Mouse (Mus musculus) heart, embryonic 14.5 days (tissue): ENCODE results near the gene Slc24a2. TPM values are rescaled to one million over a fixed set of nuclear protein-coding genes. Genes with fewer than 3 reads are reported as not detected.

Experiments used
- ATAC-seq: fragments of 200-750 bp; cut with Nextera tagmentation; 2 replicates; pipeline ENCODE4 v1.8.0; 2017; ENCODE audit warnings: low read depth, moderate TSS enrichment; ENCODE audit not compliant: insufficient number of reproducible peaks, insufficient read depth, low FRiP score
- H3K27ac ChIP-seq, 2 experiments: fragments of 200-500 bp in 1 of 2; fragments of 300-500 bp in 1 of 2; sonication (generic) in 1 of 2; replicated peaks in 1 of 2; 2 replicates each; pipeline ENCODE4 v1.5.1; 2012 to 2014; ENCODE audit warnings: low read depth in 2 of 2, low read length in 2 of 2, control low read depth in 1 of 2, mild to moderate bottlenecking in 1 of 2, mixed read lengths in 1 of 2; ENCODE audit not compliant: control insufficient read depth in 1 of 2, insufficient read depth in 1 of 2
- H3K27me3 ChIP-seq: fragments of 300-500 bp; sonication (generic); 2 replicates; pipeline ENCODE4 v1.6.1; 2014; ENCODE audit warnings: mild to moderate bottlenecking, low read length, control low read depth; ENCODE audit not compliant: control insufficient read depth, insufficient read depth
- H3K36me3 ChIP-seq: fragments of 300-500 bp; sonication (generic); 2 replicates; pipeline ENCODE4 v1.6.1; 2014; ENCODE audit warnings: mild to moderate bottlenecking, control low read depth, low read length, mixed read lengths; ENCODE audit not compliant: control insufficient read depth, insufficient read depth
- H3K4me1 ChIP-seq, 2 experiments: fragments of 200-500 bp in 1 of 2; fragments of 300-500 bp in 1 of 2; sonication (generic) in 1 of 2; 2 replicates each; pipeline ENCODE4 v1.6.1; 2012 to 2014; ENCODE audit warnings: low read length in 2 of 2, control low read depth in 1 of 2, mixed read lengths in 1 of 2; ENCODE audit not compliant: control insufficient read depth in 2 of 2, insufficient read depth in 2 of 2
- H3K4me2 ChIP-seq: fragments of 300-500 bp; sonication (generic); 2 replicates; pipeline ENCODE4 v1.6.1; 2014; ENCODE audit warnings: mild to moderate bottlenecking, low read length
- H3K4me3 ChIP-seq, 2 experiments: fragments of 200-500 bp in 1 of 2; fragments of 300-500 bp in 1 of 2; sonication (generic) in 1 of 2; 2 replicates each; pipeline ENCODE4 v1.5.1; 2012 to 2014; ENCODE audit warnings: low read length in 2 of 2, mild to moderate bottlenecking in 2 of 2, control low read depth in 1 of 2, low read depth in 1 of 2, moderate library complexity in 1 of 2; ENCODE audit not compliant: control insufficient read depth in 1 of 2, insufficient read depth in 1 of 2
- H3K9ac ChIP-seq: fragments of 300-500 bp; sonication (generic); 2 replicates; pipeline ENCODE4 v1.6.1; 2014; ENCODE audit warnings: mild to moderate bottlenecking, low read length
- H3K9me3 ChIP-seq: fragments of 300-500 bp; sonication (generic); 2 replicates; pipeline ENCODE4 v1.6.1; 2016; ENCODE audit warnings: low read length, control low read depth; ENCODE audit not compliant: control insufficient read depth
- WGBS: fragments of 180-500 bp; shearing (Covaris S2); extraction: QIAGEN DNeasy Blood & Tissue Kit; methylation state at CpG from one replicate; pipeline ENCODE4 v1.1.7; 2014; 5-methylcytosine and 5-hydroxymethylcytosine counted together
- polyA plus RNA-seq: library from polyadenylated mRNA; unstranded; fragments of >200 nt; fragmentation: Nextera tagmentation; extraction: Ambion mirVana; gene quantifications from 2 replicates; pipeline ENCODE4 v1.2.1, GENCODE M21; 2014

Gene Slc24a2
- polyA plus RNA-seq, 1 experiment from 2014 or later = 7.4 TPM

- H3K9me3 ChIP-seq = no peaks in the 10 kb centered on the region
- H3K9ac ChIP-seq = no peak overlapping the region
- H3K27ac ChIP-seq = no peak overlapping the region
- no peaks in the 10 kb centered on the region for H3K27me3 ChIP-seq
- H3K4me1 ChIP-seq = peaks cover 8 to 10% of the 10 kb centered on the region in 2 experiments
- no peak overlapping the region for H3K4me2 ChIP-seq
- H3K36me3 ChIP-seq = no peaks in the 10 kb centered on the region
- no peak overlapping the region for H3K4me3 ChIP-seq
- no peak for ATAC-seq
- WGBS = 26% methylated on average over 5 of the region's 5 CpGs
Measured at GRCm38 (mm10) chr4:86953519-86953918, 276.8 kb downstream of the Slc24a2 start.

GRCm38 (mm10) chr4:86948794-86949193 is 281.5 kb downstream of the Slc24a2 start:
- 80% methylated on average over 1 of the region's 1 CpGs for WGBS
- Histone ChIP-seq H3K36me3 (no peaks in the 10 kb centered on the region), H3K4me3 (no peak overlapping the region), H3K9me3 (no peaks in the 10 kb centered on the region), H3K4me2 (no peak overlapping the region), H3K27ac (no peak overlapping the region), H3K27me3 (no peaks in the 10 kb centered on the region), H3K9ac (no peak overlapping the region), H3K4me1 (no peaks in the 10 kb centered on the region; a peak in 3 of 4 replicates)
- ATAC-seq = no peak

- H3K4me3 ChIP-seq = no peak overlapping the region
- WGBS = 53% methylated on average over 6 of the region's 6 CpGs
- no peak overlapping the region for H3K27ac ChIP-seq
- no peaks in the 10 kb centered on the region for H3K36me3 ChIP-seq
- H3K9me3 ChIP-seq = no peaks in the 10 kb centered on the region
- ATAC-seq = no peak
- no peak overlapping the region for H3K4me2 ChIP-seq
- H3K27me3 ChIP-seq = no peaks in the 10 kb centered on the region
- H3K4me1 ChIP-seq = no peaks in the 10 kb centered on the region
- H3K9ac ChIP-seq = no peak overlapping the region
Measured at GRCm38 (mm10) chr4:86943296-86943695, 287.0 kb downstream of the Slc24a2 start.

GRCm38 (mm10) chr4:86942656-86943055 is 287.6 kb downstream of the Slc24a2 start:
- Histone ChIP-seq H3K9ac (no peak overlapping the region), H3K4me3 (no peak overlapping the region), H3K27me3 (no peaks in the 10 kb centered on the region), H3K27ac (no peak overlapping the region), H3K9me3 (no peaks in the 10 kb centered on the region), H3K4me2 (no peak overlapping the region), H3K36me3 (no peaks in the 10 kb centered on the region), H3K4me1 (no peaks in the 10 kb centered on the region)
- no peak for ATAC-seq
- 76% methylated on average over 6 of the region's 6 CpGs for WGBS

GRCm38 (mm10) chr4:86936706-86937105 is 293.6 kb downstream of the Slc24a2 start:
- H3K27me3 ChIP-seq = no peaks in the 10 kb centered on the region
- 74% methylated on average over 3 of the region's 3 CpGs for WGBS
- 0 out of 2 replicates have a peak, but pooled peaks cover 3% of the 10 kb centered on the region for H3K9me3 ChIP-seq
- H3K4me1 ChIP-seq = no peaks in the 10 kb centered on the region
- H3K9ac ChIP-seq = no peak overlapping the region
- no peak overlapping the region for H3K27ac ChIP-seq
- ATAC-seq = no peak
- H3K4me3 ChIP-seq = no peak overlapping the region
- 0 out of 2 replicates have a peak, but pooled peaks cover 4% of the 10 kb centered on the region for H3K36me3 ChIP-seq
- no peak overlapping the region for H3K4me2 ChIP-seq

GRCm38 (mm10) chr4:86936217-86936616 is 294.1 kb downstream of the Slc24a2 start:
- Histone ChIP-seq H3K9me3 (0 out of 2 replicates have a peak, but pooled peaks cover 3% of the 10 kb centered on the region), H3K9ac (no peak overlapping the region), H3K36me3 (0 out of 2 replicates have a peak, but pooled peaks cover 4% of the 10 kb centered on the region), H3K27ac (no peak overlapping the region), H3K27me3 (no peaks in the 10 kb centered on the region), H3K4me1 (peaks cover 0 to under 1% of the 10 kb centered on the region in 2 experiments; a peak in 1 of 4 replicates), H3K4me2 (no peak overlapping the region), H3K4me3 (no peak overlapping the region)
- 92% methylated on average over 9 of the region's 9 CpGs for WGBS
- no peak for ATAC-seq
